Mouse (Mus musculus): ENCODE measurements around the gene Zscan12. TPM values are rescaled to one million over a fixed set of nuclear protein-coding genes. Genes with fewer than 3 reads are reported as not detected.

The Zscan12 gene
- polyA plus RNA-seq, 1 experiment from 2014 or later: 2.7 TPM

DNA sequence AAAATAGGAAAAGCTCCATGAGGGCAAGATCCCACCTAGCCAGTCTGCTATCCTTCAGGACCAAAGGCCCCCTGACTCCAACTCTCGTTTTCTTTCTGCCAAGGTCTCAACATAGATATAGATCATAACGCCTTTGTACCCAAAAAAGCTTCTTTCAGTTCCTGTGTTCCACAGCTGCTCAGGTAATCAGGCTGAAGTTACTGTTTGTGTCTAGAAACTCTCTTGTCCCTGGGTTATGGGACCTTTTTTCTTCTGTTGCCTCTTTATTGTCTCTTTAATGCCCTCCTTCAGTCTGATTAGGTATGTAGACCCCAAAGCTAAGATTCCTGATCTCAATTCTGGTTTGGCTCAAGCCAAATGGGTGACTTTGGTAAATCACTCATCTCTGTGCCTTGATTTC is 34.9 kb downstream of the Zscan12 start:
- no peak overlapping the region for H3K27ac ChIP-seq (ENCODE audit: low read depth)
- no peaks in the 10 kb centered on the region for H3K27me3 ChIP-seq (ENCODE audit: insufficient read depth, low read length)
- no peak for DNase-seq
- no peak overlapping the region for H3K4me3 ChIP-seq (ENCODE audit: low read depth, low read length)
- WGBS (ENCODE audit: insufficient replicate concordance): 65% methylated on average over 2 of the region's 2 CpGs
- no peaks in the 10 kb centered on the region for H3K9me3 ChIP-seq (ENCODE audit: low read length)
- H3K4me1 ChIP-seq (ENCODE audit: insufficient read depth): peaks cover 9% of the 10 kb centered on the region
- H3K9ac ChIP-seq (replicated peaks): no peak overlapping the region
- peaks cover 39% of the 10 kb centered on the region for H3K36me3 ChIP-seq (replicated peaks; ENCODE audit: insufficient read depth, low read length)
- ATAC-seq: no peak
- TF ChIP-seq CTCF (IDR thresholded peaks at IDR 0.05; ENCODE audit: low read depth) (no peak), EP300 (IDR thresholded peaks at IDR 0.05; ENCODE audit: low read depth) (no peak)
- H3K4me2 ChIP-seq (ENCODE audit: low read depth, low read length): no peak overlapping the region

DNA sequence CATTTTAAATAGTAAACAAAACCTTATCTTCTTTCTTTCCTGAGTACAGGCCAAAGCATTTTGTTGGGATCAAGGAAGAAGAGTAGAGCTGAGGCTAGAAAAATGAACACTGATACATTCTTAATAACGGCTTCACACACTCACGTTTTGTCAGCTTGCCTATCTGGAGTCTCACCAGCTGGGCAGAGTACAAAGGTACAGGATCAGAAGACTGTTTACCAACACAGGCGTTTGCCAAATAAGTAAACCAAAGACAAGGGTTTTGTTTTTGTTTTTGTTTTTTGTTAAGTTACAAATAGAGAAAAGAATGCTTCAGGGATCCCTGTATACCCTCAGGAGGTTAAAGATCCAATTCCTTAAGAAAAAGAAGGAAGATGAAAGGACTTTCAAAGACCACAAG is 38.5 kb downstream of the Zscan12 start:
- Histone ChIP-seq H3K9me3 (ENCODE audit: low read length) (no peaks in the 10 kb centered on the region), H3K27ac (ENCODE audit: low read depth) (0 out of 2 replicates have a peak overlapping the region, but pooled peaks have one; percentile 25), H3K27me3 (ENCODE audit: insufficient read depth, low read length) (no peaks in the 10 kb centered on the region), H3K4me1 (ENCODE audit: insufficient read depth) (peaks cover 9% of the 10 kb centered on the region), H3K36me3 (replicated peaks; ENCODE audit: insufficient read depth, low read length) (peaks cover 14% of the 10 kb centered on the region), H3K9ac (replicated peaks) (peak overlapping the region; percentile 86), H3K4me3 (ENCODE audit: low read depth, low read length) (peak overlapping the region; percentile 81), H3K4me2 (ENCODE audit: low read depth, low read length) (peak overlapping the region; percentile 76)
- ATAC-seq (no peak), DNase-seq (no peak)
- 61% methylated on average over 3 of the region's 3 CpGs for WGBS (ENCODE audit: insufficient replicate concordance)
- TF ChIP-seq CTCF (IDR thresholded peaks at IDR 0.05; ENCODE audit: low read depth) (no peak), EP300 (IDR thresholded peaks at IDR 0.05; ENCODE audit: low read depth) (no peak)

DNA sequence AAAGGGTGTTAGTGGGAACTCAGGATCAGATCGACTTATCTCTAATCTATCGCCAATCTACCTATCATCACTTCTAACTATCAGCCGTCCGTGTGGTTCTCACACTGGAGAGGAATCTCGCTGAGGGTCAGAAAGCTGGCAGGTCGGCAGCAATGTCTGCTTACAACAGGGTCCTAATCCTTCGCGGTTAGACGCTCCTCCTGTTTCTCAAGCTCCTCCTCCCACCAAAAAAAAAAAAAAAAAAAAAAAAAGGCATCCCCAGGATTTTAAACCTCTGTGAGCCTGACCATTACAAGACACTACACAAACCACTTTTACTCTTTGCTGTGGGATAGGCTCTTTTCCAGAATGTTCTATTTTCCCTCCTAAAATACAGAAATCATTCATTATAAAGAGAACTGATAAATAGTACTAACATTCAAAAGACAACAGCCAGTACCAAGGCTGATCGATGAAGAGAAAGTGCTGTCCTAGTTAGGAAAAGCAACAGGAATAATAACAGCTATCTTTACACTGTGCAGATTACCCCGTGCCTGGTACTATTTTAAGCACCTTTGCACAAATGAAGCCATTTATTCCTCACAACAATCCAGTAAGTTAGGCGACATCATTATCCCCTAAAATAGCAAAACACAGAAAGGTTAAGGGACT is 39.1 kb downstream of the Zscan12 start:
- TF ChIP-seq EP300 (IDR thresholded peaks at IDR 0.05; ENCODE audit: low read depth) (peak; percentile 8; the same call in 1 of the 2 replicates), CTCF (IDR thresholded peaks at IDR 0.05; ENCODE audit: low read depth) (no peak)
- DNase-seq (no peak), ATAC-seq (peak; percentile 42)
- Histone ChIP-seq H3K9me3 (ENCODE audit: low read length) (no peaks in the 10 kb centered on the region), H3K9ac (replicated peaks) (peak overlapping the region; percentile 86), H3K36me3 (replicated peaks; ENCODE audit: insufficient read depth, low read length) (peaks cover 13% of the 10 kb centered on the region), H3K4me3 (ENCODE audit: low read depth, low read length) (peak overlapping the region; percentile 81), H3K27ac (ENCODE audit: low read depth) (peak overlapping the region; percentile 82), H3K27me3 (ENCODE audit: insufficient read depth, low read length) (no peaks in the 10 kb centered on the region), H3K4me2 (ENCODE audit: low read depth, low read length) (peak overlapping the region; percentile 76), H3K4me1 (ENCODE audit: insufficient read depth) (peaks cover 9% of the 10 kb centered on the region)
- 7% methylated on average over 12 of the region's 12 CpGs for WGBS (ENCODE audit: insufficient replicate concordance)

DNA sequence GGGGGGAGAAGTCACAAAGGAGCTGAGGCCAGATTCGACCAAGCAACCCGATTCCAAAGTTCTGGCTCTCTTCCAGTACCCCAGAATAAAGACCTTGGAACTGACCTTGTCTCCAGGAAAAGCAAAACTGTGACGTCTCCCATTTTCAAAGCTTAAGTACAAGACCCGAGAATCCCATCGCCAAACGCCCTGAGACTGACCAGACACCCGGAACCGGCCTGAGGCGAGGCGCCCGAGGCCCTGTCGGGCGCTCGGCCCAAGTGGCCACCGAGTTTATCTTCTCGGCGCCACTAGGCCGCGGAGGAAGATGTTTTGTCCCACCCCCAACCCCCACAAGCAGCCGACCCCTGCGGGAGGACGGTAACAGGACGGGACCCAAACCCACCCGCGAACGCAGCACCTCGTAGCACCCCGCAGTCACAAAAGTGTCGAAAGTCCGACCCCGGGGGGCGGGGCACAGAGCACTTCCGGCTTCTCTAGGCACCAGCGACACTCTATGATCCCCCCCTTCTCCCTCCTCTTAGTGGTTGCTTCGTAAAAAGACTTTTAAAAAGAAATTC is 39.7 kb downstream of the Zscan12 start, which contains the start of gene Zkscan3:
Zkscan3 (minus strand) TSS at position 469 of the 560 bp plus-strand sequence.
- H3K36me3 ChIP-seq (replicated peaks; ENCODE audit: insufficient read depth, low read length): peaks cover 9% of the 10 kb centered on the region
- peaks cover 9% of the 10 kb centered on the region for H3K4me1 ChIP-seq (ENCODE audit: insufficient read depth)
- ATAC-seq (peak; percentile 94), DNase-seq (peak; percentile 90)
- H3K9me3 ChIP-seq (ENCODE audit: low read length): no peaks in the 10 kb centered on the region
- H3K27me3 ChIP-seq (ENCODE audit: insufficient read depth, low read length): no peaks in the 10 kb centered on the region
- under 1% methylated on average over 35 of the region's 35 CpGs for WGBS (ENCODE audit: insufficient replicate concordance)
- peak within 1 kb of the TSS; percentile 76 for H3K4me2 ChIP-seq (ENCODE audit: low read depth, low read length)
- H3K4me3 ChIP-seq (ENCODE audit: low read depth, low read length): peak within 1 kb of the TSS; percentile 81
- no peak for TF ChIP-seq CTCF (IDR thresholded peaks at IDR 0.05; ENCODE audit: low read depth)
- TF ChIP-seq EP300 (IDR thresholded peaks at IDR 0.05; ENCODE audit: low read depth): peak; percentile 51; the same call in 1 of the 2 replicates
- peak within 1 kb of the TSS; percentile 86 for H3K9ac ChIP-seq (replicated peaks)
- H3K27ac ChIP-seq (ENCODE audit: low read depth): peak within 1 kb of the TSS; percentile 82

DNA sequence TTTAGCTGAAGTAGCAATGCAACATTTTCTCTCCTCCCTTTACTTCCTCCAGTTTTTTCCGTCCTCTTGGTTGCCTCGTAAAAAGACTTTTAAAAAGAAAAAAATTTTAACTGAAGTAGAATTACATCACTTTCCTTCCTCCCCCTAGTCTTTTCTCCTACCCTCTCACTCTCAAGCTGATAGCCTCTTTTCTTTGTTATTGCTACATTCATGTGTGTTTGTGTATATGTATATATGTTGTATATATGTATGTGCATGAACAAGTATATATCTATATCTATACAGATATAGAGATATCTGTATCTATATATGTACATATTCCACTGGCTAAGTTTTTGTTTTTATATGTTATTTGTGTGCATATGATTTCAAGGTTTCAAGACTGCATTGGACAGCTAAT is 40.2 kb downstream of the Zscan12 start:
- Histone ChIP-seq H3K9me3 (ENCODE audit: low read length) (no peaks in the 10 kb centered on the region), H3K9ac (replicated peaks) (peak overlapping the region; percentile 86)
- WGBS (ENCODE audit: insufficient replicate concordance): 0% methylated on average over 2 of the region's 2 CpGs

DNA sequence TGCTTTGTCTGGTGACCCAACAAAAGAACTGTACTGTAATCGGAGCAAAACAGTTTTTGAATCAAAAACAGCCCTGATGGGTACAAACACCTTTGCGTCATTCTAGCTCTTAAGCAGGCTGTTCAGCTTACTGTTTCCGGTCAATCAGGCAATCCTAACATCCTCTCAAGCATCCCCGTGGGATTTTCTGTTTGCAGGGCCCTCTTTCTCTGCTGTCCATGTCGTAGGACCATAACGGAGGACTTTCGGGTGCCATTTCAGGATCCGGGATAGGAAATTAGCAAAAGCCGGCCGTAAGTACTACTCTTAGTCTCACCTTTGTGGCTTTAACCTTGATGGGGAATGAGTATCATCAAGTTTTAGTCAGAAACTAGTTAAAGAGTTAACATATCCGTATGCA is 44.7 kb downstream of the Zscan12 start:
- no peaks in the 10 kb centered on the region for H3K9me3 ChIP-seq (ENCODE audit: low read length)
- no peak for DNase-seq
- H3K36me3 ChIP-seq (replicated peaks; ENCODE audit: insufficient read depth, low read length): no peaks in the 10 kb centered on the region
- no peak overlapping the region for H3K4me2 ChIP-seq (ENCODE audit: low read depth, low read length)
- H3K27ac ChIP-seq (ENCODE audit: low read depth): no peak overlapping the region
- TF ChIP-seq CTCF (IDR thresholded peaks at IDR 0.05; ENCODE audit: low read depth) (no peak), EP300 (IDR thresholded peaks at IDR 0.05; ENCODE audit: low read depth) (no peak)
- WGBS (ENCODE audit: insufficient replicate concordance): 86% methylated on average over 11 of the region's 11 CpGs
- no peak overlapping the region for H3K4me3 ChIP-seq (ENCODE audit: low read depth, low read length)
- H3K9ac ChIP-seq (replicated peaks): no peak overlapping the region
- H3K4me1 ChIP-seq (ENCODE audit: insufficient read depth): peaks cover 12% of the 10 kb centered on the region; the same call in 1 of the 2 replicates
- ATAC-seq: no peak
- no peaks in the 10 kb centered on the region for H3K27me3 ChIP-seq (ENCODE audit: insufficient read depth, low read length)

More for the DNA sequence above, 40.2 kb downstream of the Zscan12 start:
- H3K36me3 ChIP-seq (replicated peaks; ENCODE audit: insufficient read depth, low read length): peaks cover 9% of the 10 kb centered on the region
- peaks cover 12% of the 10 kb centered on the region for H3K4me1 ChIP-seq (ENCODE audit: insufficient read depth)
- DNase-seq (no peak), ATAC-seq (peak; percentile 22)
- TF ChIP-seq CTCF (IDR thresholded peaks at IDR 0.05; ENCODE audit: low read depth) (no peak), EP300 (IDR thresholded peaks at IDR 0.05; ENCODE audit: low read depth) (0 out of 2 replicates have a peak, but pooled peaks have one; percentile 2)
- 0 out of 2 replicates have a peak overlapping the region, but pooled peaks have one; percentile 82 for H3K27ac ChIP-seq (ENCODE audit: low read depth)
- peak overlapping the region; percentile 81 for H3K4me3 ChIP-seq (ENCODE audit: low read depth, low read length)
- H3K27me3 ChIP-seq (ENCODE audit: insufficient read depth, low read length): no peaks in the 10 kb centered on the region
- H3K4me2 ChIP-seq (ENCODE audit: low read depth, low read length): peak overlapping the region; percentile 76

All from liver, postnatal 0 days (tissue).